Mouse (Mus musculus): Measurements from ENCODE around the gene Ccer1. TPM values are rescaled to one million over a fixed set of nuclear protein-coding genes. Genes with fewer than 3 reads are reported as not detected.

Gene Ccer1
- polyA plus RNA-seq, 1 experiment from 2014 or later, result not detected

DNA sequence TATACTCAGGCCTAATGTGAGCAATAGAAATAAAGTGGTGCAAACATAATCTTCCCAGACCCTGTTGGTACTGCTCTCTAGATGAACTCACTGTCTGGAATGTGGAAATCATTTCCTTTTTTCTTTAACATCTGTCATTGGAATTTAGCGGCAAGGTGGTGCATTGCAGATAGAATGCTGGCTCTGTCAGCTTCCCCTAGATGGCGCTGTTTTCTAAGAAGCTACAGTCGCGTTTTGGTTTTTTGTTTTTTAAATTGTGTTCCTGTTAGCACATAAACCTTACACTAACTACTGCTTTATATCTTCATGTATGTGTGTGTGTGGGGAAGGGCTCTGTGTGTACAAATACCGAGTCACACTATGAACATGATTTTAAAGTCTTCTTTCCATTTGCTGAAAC is 19.8 kb downstream of the Ccer1 start:
- WGBS (ENCODE audit: insufficient replicate concordance), result 1% methylated on average over 5 of the region's 5 CpGs
- H3K9ac ChIP-seq (replicated peaks), result no peak overlapping the region
- no peak overlapping the region for H3K27ac ChIP-seq (ENCODE audit: low read depth)
- DNase-seq (no peak), ATAC-seq (no peak)
- H3K36me3 ChIP-seq (replicated peaks; ENCODE audit: insufficient read depth, low read length), result no peaks in the 10 kb centered on the region
- no peaks in the 10 kb centered on the region for H3K4me1 ChIP-seq (ENCODE audit: insufficient read depth)
- TF ChIP-seq EP300 (IDR thresholded peaks at IDR 0.05; ENCODE audit: low read depth) (no peak), CTCF (IDR thresholded peaks at IDR 0.05; ENCODE audit: low read depth) (peak; percentile 82)
- H3K9me3 ChIP-seq (ENCODE audit: low read length), result no peaks in the 10 kb centered on the region
- no peaks in the 10 kb centered on the region for H3K27me3 ChIP-seq (ENCODE audit: insufficient read depth, low read length)
- H3K4me3 ChIP-seq (ENCODE audit: low read depth, low read length), result no peak overlapping the region
- H3K4me2 ChIP-seq (ENCODE audit: low read depth, low read length), result no peak overlapping the region

DNA sequence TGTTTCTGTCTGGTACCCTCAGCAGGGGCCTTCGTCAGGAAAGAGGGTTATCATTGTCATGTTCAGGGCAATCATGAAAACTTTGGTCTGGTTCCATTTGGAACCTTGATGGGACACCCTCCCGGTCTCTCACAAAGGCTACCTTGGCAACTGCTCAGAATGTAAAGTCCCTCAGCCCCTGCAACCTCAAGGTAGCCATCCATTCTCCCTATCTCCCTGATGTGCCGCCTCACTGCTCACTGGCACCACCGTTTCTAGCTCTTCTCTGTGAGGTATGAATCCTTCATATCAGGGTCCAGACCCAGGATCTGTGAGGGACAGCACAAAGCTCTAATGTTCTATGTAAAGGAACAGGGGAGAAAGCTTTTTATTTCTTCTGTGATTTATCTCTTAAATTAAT is 21.7 kb downstream of the Ccer1 start:
- H3K9ac ChIP-seq (replicated peaks), result no peak overlapping the region
- no peak overlapping the region for H3K4me2 ChIP-seq (ENCODE audit: low read depth, low read length)
- H3K9me3 ChIP-seq (ENCODE audit: low read length), result no peaks in the 10 kb centered on the region
- H3K27ac ChIP-seq (ENCODE audit: low read depth), result no peak overlapping the region
- H3K36me3 ChIP-seq (replicated peaks; ENCODE audit: insufficient read depth, low read length), result no peaks in the 10 kb centered on the region
- no peak for DNase-seq
- H3K4me3 ChIP-seq (ENCODE audit: low read depth, low read length), result no peak overlapping the region
- ATAC-seq, result no peak
- no peaks in the 10 kb centered on the region for H3K27me3 ChIP-seq (ENCODE audit: insufficient read depth, low read length)
- 68% methylated on average over 4 of the region's 4 CpGs for WGBS (ENCODE audit: insufficient replicate concordance)
- no peak for TF ChIP-seq CTCF (IDR thresholded peaks at IDR 0.05; ENCODE audit: low read depth)
- H3K4me1 ChIP-seq (ENCODE audit: insufficient read depth), result no peaks in the 10 kb centered on the region

DNA sequence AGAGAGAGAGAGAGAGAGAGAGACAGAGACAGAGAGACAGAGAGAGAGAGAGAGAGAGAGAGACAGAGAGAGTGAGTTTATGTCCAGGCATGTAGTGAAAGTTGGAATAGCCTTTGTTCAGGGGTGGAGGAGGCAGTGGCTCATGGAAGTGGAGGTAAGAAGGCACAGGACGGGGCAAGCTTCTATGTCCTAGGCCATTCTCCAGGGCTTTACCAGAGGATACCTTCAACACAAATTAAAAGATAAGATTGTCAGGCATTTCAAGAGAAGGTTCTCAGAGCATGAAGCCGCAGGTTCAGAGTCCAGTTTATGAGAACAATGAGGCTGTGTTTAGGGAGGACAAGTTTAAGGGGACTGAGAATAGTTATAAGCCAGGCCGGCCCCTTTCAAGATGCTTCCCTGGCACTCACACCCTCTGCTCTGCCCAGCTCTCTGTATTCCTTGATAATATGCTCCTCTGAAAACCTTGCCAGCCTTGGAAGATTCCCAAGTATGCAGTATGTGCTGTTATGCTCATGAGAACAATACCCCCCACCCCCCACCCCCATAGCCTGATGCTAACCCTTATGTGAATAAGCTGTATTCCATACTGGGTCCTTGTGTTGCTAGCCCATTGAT is 22.5 kb downstream of the Ccer1 start:
- no peak for ATAC-seq

DNA sequence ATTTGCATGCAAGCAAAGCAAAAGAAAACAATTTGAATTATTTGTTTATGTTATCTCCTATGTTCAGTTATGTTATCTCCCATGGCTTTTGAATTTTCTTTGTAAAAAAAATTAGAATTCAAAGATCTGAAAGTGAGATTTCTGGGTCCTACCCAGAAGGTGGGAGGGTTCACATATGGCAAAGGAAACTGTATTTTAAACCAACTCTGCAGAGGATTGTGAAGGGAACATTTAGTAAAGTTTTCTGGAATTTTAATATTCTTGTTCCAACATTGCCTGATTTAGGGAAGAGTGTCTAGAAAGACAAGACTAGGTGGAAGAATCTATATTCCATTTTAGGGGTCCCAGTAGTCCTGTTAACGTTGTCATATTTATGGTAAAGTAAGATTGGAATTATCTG is 24.4 kb downstream of the Ccer1 start:
- no peak for TF ChIP-seq CTCF (IDR thresholded peaks at IDR 0.05; ENCODE audit: low read depth)
- no peak for TF ChIP-seq EP300 (IDR thresholded peaks at IDR 0.05; ENCODE audit: low read depth)
- 69% methylated on average over 1 of the region's 1 CpGs for WGBS (ENCODE audit: insufficient replicate concordance)
- Histone ChIP-seq H3K27me3 (ENCODE audit: insufficient read depth, low read length) (no peaks in the 10 kb centered on the region), H3K4me3 (ENCODE audit: low read depth, low read length) (no peak overlapping the region), H3K36me3 (replicated peaks; ENCODE audit: insufficient read depth, low read length) (no peaks in the 10 kb centered on the region), H3K9me3 (ENCODE audit: low read length) (no peaks in the 10 kb centered on the region), H3K9ac (replicated peaks) (no peak overlapping the region), H3K4me2 (ENCODE audit: low read depth, low read length) (no peak overlapping the region), H3K4me1 (ENCODE audit: insufficient read depth) (no peaks in the 10 kb centered on the region), H3K27ac (ENCODE audit: low read depth) (no peak overlapping the region)
- DNase-seq (no peak), ATAC-seq (no peak)

More for the DNA sequence above, 22.5 kb downstream of the Ccer1 start:
- Histone ChIP-seq H3K9ac (replicated peaks) (no peak overlapping the region), H3K4me3 (ENCODE audit: low read depth, low read length) (no peak overlapping the region), H3K27me3 (ENCODE audit: insufficient read depth, low read length) (no peaks in the 10 kb centered on the region), H3K4me1 (ENCODE audit: insufficient read depth) (no peaks in the 10 kb centered on the region), H3K9me3 (ENCODE audit: low read length) (no peaks in the 10 kb centered on the region), H3K4me2 (ENCODE audit: low read depth, low read length) (no peak overlapping the region), H3K27ac (ENCODE audit: low read depth) (no peak overlapping the region), H3K36me3 (replicated peaks; ENCODE audit: insufficient read depth, low read length) (no peaks in the 10 kb centered on the region)
- WGBS (ENCODE audit: insufficient replicate concordance), result 72% methylated on average over 3 of the region's 3 CpGs
- no peak for TF ChIP-seq CTCF (IDR thresholded peaks at IDR 0.05; ENCODE audit: low read depth)
- TF ChIP-seq EP300 (IDR thresholded peaks at IDR 0.05; ENCODE audit: low read depth), result no peak
- DNase-seq, result no peak

DNA sequence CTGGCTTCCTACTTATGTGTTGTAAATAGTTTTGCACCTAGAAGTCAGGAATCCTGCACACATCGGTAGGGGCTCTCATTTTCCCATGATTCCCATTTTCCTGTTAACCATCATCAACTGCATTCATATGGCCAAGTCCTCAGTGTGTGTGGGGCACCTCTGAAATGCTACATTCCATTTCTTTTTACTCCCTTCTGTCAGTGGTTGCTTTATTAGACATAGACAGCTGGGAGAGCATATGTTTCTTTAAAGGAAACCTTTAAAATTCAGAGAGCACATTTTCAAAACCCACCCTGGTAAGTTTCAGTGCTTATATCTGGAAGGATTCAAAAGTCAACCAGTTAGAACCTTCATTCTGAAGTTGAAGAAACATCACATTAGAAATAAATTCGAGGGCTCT is 25.2 kb downstream of the Ccer1 start:
- WGBS (ENCODE audit: insufficient replicate concordance), result 61% methylated on average over 2 of the region's 2 CpGs
- ATAC-seq (no peak), DNase-seq (no peak)
- H3K4me3 ChIP-seq (ENCODE audit: low read depth, low read length), result no peak overlapping the region
- H3K4me2 ChIP-seq (ENCODE audit: low read depth, low read length), result no peak overlapping the region
- H3K4me1 ChIP-seq (ENCODE audit: insufficient read depth), result no peaks in the 10 kb centered on the region
- TF ChIP-seq CTCF (IDR thresholded peaks at IDR 0.05; ENCODE audit: low read depth), result no peak
- no peak for TF ChIP-seq EP300 (IDR thresholded peaks at IDR 0.05; ENCODE audit: low read depth)
- H3K27me3 ChIP-seq (ENCODE audit: insufficient read depth, low read length), result no peaks in the 10 kb centered on the region
- H3K9ac ChIP-seq (replicated peaks), result no peak overlapping the region
- no peaks in the 10 kb centered on the region for H3K36me3 ChIP-seq (replicated peaks; ENCODE audit: insufficient read depth, low read length)
- H3K9me3 ChIP-seq (ENCODE audit: low read length), result no peaks in the 10 kb centered on the region
- H3K27ac ChIP-seq (ENCODE audit: low read depth), result no peak overlapping the region

DNA sequence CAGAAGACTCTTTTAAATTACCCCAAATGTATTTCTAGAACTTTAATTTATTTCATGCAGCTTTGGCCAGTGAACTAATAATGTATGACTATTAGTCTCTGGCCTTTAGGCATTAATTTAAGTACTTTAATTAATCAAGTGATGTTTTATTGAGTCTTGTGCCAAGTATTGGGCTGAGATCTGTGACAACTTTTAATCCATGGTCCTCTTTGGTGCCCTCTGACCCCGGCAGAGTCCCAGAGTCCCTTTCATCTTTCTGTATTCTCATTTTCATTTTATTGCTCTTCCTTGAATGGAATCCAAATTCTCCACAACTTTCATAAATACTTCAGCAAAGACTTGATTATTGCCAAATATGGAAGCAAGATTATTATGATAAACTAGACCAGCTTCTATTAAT is 27.8 kb downstream of the Ccer1 start:
- Histone ChIP-seq H3K27me3 (ENCODE audit: insufficient read depth, low read length) (no peaks in the 10 kb centered on the region), H3K4me1 (ENCODE audit: insufficient read depth) (no peaks in the 10 kb centered on the region), H3K36me3 (replicated peaks; ENCODE audit: insufficient read depth, low read length) (no peaks in the 10 kb centered on the region), H3K27ac (ENCODE audit: low read depth) (no peak overlapping the region), H3K4me2 (ENCODE audit: low read depth, low read length) (no peak overlapping the region), H3K9ac (replicated peaks) (no peak overlapping the region), H3K9me3 (ENCODE audit: low read length) (no peaks in the 10 kb centered on the region), H3K4me3 (ENCODE audit: low read depth, low read length) (no peak overlapping the region)
- 84% methylated on average over 1 of the region's 1 CpGs for WGBS (ENCODE audit: insufficient replicate concordance)
- TF ChIP-seq EP300 (IDR thresholded peaks at IDR 0.05; ENCODE audit: low read depth) (no peak), CTCF (IDR thresholded peaks at IDR 0.05; ENCODE audit: low read depth) (no peak)
- DNase-seq (no peak), ATAC-seq (no peak)

DNA sequence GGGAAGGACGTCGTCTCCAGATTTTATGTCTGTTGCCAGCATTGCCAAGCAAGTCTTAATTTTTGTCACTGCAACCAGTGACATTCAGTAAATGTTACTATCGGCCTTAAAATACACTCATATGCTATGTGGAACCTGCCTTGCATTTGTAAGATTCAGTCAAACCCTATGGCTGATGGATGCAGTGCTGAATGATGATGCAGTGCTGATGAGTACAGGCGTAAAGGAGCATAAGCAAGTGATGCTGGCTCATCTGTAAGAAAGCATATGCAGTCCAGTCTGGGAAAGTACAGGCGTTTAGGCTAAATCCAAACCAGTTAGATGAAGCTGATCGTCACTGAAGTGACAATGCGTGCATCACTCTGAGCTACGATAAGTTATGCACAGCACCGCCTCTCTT is 29.9 kb downstream of the Ccer1 start:
- no peak for DNase-seq
- Histone ChIP-seq H3K36me3 (replicated peaks; ENCODE audit: insufficient read depth, low read length) (no peaks in the 10 kb centered on the region), H3K4me1 (ENCODE audit: insufficient read depth) (no peaks in the 10 kb centered on the region), H3K27ac (ENCODE audit: low read depth) (no peak overlapping the region), H3K27me3 (ENCODE audit: insufficient read depth, low read length) (no peaks in the 10 kb centered on the region), H3K9ac (replicated peaks) (no peak overlapping the region), H3K9me3 (ENCODE audit: low read length) (no peaks in the 10 kb centered on the region), H3K4me2 (ENCODE audit: low read depth, low read length) (no peak overlapping the region), H3K4me3 (ENCODE audit: low read depth, low read length) (no peak overlapping the region)
- WGBS (ENCODE audit: insufficient replicate concordance), result 84% methylated on average over 9 of the region's 9 CpGs
- no peak for ATAC-seq
- TF ChIP-seq CTCF (IDR thresholded peaks at IDR 0.05; ENCODE audit: low read depth) (no peak), EP300 (IDR thresholded peaks at IDR 0.05; ENCODE audit: low read depth) (no peak)

Data from liver, postnatal 0 days (tissue).